Mouse (Mus musculus): ENCODE results near the gene Tns2.
"Not testable (repeated sequence)": the region's sequence is repeated elsewhere in the genome, so short reads cannot be mapped to it uniquely, and the experiment has no call there.

The Tns2 gene

DNA sequence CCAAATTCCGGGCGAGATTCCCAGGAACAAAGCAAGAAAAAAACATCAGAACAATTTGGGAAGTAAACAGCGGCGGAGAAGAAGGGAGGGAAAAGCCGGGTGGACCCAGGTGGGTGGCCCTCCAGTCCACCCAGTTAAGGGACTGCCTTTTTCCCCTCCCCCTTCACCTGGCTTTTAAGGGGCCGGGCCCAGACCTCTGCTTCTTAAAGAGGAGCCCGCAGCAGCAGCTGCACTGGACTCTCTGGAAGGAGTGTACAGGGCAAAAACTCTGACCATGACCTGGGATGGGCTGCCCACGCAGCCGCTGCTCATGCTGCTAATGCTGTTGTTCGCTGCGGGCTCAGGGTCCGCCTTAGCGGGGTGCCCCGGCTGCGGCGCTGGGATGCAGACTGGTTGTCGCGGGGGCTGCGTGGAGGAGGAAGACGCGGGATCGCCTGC lies 44.1 kb downstream of the Tns2 start, which contains the start of gene Igfbp6:
Igfbp6 (plus strand) TSS at position 89 of the 438 bp plus-strand sequence.
- DNase-seq: peak; percentile 16

DNA sequence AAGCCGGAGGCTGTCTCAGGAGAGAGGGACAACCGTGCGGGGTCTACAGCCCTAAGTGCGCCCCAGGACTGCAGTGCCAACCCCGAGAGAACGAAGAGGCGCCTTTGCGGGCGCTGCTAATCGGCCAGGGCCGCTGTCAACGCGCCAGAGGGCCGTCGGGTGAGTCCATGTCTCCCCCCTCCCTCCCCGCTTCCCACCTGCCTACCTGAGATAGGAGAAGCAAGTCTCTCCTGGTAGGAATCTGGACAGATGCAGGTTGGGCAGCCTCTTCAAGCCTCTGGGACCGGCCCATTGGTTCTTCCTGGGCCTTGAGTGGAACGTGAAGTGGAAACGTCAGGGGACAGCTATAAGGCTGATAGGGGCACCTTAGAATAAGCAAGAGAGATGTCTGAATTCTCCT lies 44.5 kb downstream of the Tns2 start:
- no peak for DNase-seq

DNA sequence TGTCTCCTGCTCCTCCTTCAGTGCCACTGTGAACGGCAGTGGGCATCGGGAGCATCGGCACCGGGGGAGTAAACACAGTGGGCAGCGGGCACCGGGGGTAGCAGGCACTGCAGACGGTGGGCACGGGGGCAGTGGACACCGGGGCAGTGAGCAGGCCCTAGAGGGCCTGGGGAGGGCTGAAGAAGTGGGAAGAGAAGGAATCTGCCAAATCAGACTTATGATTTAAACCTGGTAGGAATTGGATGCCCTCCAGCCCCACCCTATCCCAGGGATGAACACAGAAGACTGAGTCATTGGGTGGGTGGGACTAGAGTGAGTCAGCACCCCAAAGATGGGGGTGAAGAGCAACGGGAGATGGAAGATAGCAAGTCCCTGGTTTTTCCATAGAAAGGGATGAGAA lies 45.1 kb downstream of the Tns2 start:
- no peak for DNase-seq

DNA sequence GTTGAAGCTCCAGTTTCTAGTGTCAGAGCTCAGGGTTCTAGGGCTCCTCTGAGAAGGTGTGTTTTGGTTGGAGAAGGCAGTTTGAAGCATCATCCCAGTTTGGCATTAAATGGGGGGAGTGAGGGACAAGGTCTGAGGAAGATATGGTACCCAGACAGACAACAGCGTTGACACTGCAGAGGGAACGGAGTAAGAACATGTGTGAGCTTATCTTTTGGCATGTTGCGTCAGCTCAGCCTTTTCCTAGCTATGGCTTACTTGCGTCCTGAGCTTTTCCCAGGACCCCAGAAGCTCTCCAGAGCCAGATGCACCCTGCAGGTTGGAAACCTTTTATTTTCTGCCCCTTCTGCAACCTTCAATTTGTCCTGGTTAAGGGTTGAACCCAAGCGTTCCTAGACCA lies 45.9 kb downstream of the Tns2 start:
- no peak for DNase-seq

DNA sequence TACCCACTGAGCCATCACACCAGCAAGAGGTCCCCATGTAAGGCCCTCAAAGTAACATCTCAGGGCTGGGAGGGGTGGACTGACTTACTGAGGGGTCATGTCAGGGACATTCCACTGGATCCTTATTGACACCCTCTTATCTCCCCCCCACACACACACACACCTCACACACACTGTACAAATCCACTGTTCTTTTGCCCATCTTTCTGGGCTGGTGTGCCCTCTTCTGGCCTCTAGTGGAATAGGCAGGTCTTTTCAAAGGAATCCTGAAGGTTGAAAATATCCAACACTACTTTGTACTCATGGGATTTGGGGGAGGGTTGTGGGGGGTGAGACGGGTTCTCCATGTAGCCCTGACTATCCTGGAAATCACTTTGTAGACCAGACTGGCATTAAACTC lies 46.7 kb downstream of the Tns2 start:
- DNase-seq: peak; percentile 71

DNA sequence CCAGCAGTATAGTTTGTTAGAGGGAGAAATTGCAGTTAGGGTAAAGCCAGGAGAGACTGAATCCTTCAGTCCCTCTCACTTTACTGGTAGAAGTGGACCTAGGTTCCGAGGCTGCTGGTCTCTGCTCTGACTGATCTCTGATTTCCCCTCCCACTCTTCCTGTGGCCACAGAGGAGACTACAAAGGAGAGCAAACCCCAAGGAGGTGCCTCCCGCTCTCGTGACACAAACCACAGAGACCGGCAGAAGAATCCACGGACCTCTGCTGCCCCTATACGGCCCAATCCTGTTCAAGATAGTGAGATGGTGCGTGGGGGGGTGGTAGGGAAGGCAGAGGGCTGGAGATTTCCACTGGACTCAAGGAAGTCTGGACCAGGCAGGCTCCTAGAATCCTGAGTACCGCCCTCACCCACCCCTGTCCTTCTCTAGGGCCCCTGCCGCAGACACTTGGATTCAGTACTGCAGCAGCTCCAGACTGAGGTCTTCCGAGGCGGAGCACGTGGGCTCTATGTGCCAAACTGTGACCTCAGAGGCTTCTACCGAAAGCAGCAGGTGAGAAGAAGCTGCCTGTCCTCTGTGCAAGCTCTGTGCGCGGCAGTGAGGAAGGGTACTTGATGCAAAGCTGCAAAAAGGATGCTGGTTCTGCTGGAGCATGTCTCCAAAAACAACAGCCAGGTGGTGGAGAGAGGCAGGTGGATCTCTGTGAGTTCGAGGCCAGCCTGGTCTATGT lies 47.6 kb downstream of the Tns2 start:
- DNase-seq: no peak

DNA sequence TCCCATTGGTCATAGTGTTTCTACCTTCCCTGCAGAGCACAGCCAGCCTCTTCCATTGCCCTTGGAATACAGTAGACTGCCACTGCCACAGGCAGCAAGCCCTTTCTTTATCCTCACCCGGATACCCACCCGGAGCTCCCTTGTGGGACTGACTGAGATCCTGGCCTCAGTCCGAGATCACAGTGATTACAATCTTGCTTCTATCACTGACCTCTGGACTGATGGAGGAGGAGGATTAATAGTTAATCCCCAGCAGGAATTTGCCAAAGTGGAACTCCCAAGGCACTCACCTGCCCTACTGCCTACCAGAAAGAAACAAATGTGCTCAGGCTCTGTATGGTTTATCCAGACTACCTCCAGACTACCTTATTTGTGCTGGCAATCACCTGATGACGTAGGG lies 49.3 kb downstream of the Tns2 start:
- DNase-seq: no peak

DNA sequence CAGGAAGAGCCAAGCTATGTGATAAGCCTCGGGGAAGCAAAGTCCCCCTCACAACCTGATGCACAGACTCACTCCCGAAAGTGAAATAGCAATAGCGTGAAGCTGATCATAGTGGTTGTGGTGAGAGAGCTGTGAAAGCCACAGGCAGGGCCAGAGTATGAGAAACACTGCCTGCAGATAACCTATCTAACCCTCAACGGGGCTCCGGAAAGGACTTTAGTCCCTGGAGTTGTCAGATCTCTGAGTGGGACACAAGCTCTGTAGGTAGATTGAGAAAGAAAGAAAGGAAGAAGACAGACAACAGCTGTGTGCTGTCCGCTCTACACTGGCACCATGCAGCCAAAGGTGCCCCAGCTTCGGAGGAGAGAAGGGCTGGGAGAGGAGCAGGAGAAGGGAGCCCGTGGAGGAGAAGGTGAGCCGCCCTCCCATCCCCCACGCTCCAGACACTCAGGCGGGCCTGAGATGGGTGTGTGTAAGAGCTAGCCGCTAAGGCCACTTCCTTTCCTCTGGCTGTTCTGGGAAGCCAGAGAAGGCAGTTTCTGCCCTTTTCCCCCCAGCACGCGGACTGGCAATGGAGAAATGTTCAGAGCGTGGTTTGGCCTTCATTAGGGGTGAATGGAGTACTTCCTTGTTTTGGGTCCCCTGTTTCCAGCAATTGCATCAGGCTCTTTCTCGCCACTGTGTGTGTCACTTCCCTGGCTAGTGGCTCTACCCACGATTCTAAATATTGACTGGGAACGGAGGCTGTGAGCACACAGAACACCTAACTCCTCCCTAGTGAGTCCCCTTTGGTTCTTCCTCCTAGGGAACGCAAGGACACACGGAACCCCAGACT lies 50.3 kb downstream of the Tns2 start, which contains the start of gene Soat2:
Soat2 (plus strand) TSS at position 226 of the 835 bp plus-strand sequence.
- DNase-seq: peak; percentile 56

DNA sequence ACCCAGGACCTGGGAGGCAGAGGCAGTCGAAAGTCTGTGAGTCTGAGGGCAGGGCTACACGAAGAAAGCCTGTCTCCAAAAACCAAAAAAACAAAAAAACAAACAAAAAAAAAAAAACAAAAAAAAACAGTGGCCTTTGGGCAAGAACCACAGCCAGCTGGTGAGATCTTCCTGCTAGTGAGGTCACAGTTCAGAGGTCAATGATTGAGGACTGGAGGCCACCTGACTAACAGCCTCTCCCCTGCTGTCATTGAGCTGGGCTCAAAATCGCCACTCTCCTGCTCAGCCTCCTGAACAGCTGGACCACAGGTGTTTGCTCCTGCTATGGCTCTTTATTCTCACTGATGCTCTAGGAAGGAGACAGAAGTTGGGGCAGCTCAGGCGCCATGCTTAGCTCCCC lies 52.4 kb downstream of the Tns2 start:
- no peak for DNase-seq

DNA sequence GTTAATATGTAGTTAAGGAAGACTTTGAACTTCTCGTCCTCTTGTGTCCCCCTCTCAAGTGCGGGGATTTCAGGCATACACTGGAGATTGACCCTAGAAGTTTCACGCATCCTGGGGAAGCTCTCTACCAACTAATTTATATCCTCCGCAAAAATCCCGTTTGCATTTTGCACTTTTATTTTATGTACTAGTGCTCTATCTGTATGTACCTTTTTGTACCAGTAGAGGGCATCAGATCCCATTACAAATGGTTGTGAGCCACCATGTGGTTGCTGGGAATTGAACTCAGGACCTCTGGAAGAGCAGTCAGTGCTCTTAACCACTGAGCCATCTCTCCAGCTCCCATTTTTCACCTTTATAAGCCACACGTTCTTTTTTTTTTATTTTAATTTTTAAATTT lies 54.8 kb downstream of the Tns2 start:
- not testable (repeated sequence) for DNase-seq

DNA sequence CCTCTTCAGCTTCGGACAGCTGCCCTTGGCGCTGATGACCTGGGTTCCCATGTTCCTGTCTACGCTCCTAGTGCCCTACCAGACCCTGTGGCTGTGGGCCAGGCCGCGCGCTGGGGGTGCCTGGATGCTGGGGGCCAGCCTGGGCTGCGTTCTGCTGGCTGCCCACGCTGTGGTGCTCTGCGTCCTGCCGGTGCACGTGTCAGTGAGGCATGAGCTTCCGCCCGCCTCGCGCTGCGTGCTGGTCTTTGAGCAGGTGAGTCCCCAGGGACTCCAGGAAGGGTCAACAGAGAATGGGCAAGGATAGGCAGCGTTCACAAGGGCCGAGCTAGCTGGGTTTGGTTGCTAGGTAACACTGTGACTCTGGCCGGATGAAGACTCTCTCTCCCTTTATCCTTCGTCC lies 56.6 kb downstream of the Tns2 start:
- no peak for DNase-seq

DNA sequence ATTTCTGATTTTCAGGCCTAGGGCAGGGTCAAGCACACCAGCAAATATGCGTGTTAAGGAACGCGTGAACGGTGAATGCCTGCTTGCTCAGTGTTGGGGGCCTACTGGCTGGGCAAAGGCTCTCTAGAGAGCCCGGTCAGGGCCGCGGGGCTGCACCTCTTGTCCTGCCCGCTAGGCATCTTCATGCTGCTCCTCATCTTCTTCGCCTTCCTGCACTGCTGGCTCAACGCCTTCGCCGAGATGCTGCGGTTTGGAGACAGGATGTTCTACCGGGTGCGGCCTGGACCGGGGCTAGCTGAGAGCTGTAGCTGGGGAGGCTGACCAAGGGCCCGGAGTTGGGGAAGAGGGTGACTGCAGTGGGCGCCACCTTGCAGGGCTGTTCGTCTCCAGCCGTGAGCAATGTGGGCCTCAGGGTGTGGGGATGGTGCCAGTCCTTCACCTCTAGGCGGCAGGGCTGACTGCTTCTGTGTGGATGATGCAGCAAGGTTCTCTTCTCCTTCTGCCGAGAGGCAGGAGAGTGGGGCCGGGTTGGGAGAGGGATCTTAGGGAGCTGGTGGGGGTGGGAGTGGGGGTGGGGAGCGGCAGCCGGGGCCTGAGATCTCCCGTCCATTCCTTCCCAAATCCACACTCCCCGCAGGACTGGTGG lies 60.3 kb downstream of the Tns2 start:
- no peak for DNase-seq

DNA sequence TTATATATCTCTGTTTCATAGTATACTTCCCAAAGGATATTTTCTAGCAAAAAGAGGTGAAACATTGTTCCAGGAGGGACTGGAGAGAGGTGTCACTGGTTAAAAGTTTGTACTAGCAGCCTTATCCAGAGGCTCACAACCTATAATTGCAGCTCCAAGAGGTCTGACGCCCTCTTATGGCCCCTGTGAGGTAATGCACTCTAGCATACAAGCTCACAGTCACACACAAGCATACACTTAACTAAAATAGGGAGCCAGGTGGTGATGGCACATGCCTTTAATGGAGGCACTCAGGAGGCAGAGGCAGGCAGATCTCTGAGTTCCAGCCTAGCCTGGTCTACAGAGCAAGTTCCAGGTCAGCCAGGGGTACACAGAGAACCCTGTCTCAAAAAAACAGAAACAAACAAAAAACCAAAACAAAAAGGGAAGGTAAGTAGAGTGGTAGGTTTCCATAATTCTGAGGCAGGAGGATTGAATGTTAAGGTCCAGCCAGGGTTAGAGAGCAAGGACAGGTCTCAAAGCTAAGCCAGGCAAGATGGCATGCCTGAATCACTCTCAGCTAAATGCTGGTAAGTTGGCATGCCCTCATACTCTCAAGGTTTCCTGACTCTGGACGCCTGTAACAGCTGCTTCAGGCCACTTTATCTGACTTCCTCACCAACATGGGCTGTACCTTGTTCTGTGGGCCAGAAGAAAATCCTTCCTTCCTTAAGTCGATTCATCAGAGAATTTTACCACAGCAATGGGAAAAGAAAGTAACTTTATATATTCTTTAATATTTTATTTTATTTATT lies 63.9 kb downstream of the Tns2 start:
- no peak for DNase-seq

DNA sequence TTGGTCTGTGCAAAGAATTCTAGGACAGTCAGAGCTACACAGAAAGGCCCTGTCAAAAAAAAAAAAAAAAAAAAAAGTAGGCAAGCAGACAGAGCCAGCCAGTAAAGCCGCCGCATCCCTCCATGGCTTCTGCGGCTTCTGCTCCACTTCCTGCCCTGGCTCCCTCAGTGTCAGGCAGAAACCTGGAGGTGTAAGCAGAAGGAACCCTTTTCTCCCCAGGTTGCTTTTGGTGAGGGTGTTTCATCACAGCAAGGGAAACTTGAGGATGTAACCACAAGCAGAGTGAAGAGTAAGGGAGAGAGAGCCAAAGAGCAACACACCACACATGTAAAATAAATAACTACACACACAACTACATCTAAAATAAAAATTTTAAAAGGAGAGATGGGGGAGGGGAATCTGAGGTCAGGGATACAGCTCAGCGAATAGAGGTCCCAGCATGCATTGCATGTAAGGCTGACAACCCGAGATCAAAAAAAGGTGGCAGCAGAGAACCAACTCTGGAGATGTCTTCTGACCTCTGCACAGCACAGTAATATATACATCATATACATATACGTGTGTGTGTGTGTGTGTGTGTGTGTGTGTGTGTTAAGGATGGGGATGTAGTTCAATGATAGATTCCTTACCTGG lies 65.4 kb downstream of the Tns2 start:
- no peak for DNase-seq

Data from lung, postnatal 10 days (tissue).